Mouse (Mus musculus) megakaryocyte, embryonic 14.5 days (primary cell): ENCODE results near the gene B3gat3.

ENCODE experiments used
- FLI1 ChIP-seq: IDR thresholded peaks from 2 replicates; pipeline ENCODE4 v1.6.1; 2012; ENCODE audit warnings: low read length, inconsistent platforms, mixed read lengths
- GATA1 ChIP-seq: IDR thresholded peaks from 3 replicates; pipeline ENCODE4 v1.6.1; 2012; ENCODE audit warnings: mixed read lengths, low read length, inconsistent platforms, borderline replicate concordance

- TF ChIP-seq GATA1: no peak
- no peak for TF ChIP-seq FLI1
Observed at GRCm38 (mm10) chr19:8945251-8945650, 25.1 kb downstream of the B3gat3 start.
